Mouse (Mus musculus) hindbrain, embryonic 10.5 days (tissue): ENCODE results near the gene Slc26a8. TPM values are rescaled to one million over a fixed set of nuclear protein-coding genes. Genes with fewer than 3 reads are reported as not detected.
A peak's percentile ranks its signal among the peaks of the same experiment; 100 is the strongest.
"Not testable (repeated sequence)": the region's sequence is repeated elsewhere in the genome, so short reads cannot be mapped to it uniquely, and the experiment has no call there.

ENCODE experiments used
- DNase-seq: peaks from one replicate; pipeline ENCODE4 v3.0.0-alpha.2; 2017; ENCODE audit warnings: low spot score
- H3K27ac ChIP-seq: fragments of 300-500 bp; sonication (generic); 2 replicates; pipeline ENCODE4 v1.5.1; 2016; ENCODE audit warnings: mild to moderate bottlenecking, moderate library complexity
- H3K27me3 ChIP-seq: fragments of 300-500 bp; sonication (generic); 2 replicates; pipeline ENCODE4 v1.6.1; 2016; ENCODE audit warnings: mild to moderate bottlenecking; ENCODE audit not compliant: poor library complexity, insufficient read depth, severe bottlenecking
- H3K36me3 ChIP-seq: fragments of 300-500 bp; sonication (generic); 2 replicates; pipeline ENCODE4 v1.6.1; 2016; ENCODE audit warnings: mild to moderate bottlenecking, moderate library complexity
- H3K4me1 ChIP-seq: fragments of 300-500 bp; sonication (generic); replicated peaks from 2 replicates; pipeline ENCODE4 v1.6.1; 2016; ENCODE audit warnings: mild to moderate bottlenecking
- H3K4me3 ChIP-seq: fragments of 300-500 bp; sonication (generic); 2 replicates; pipeline ENCODE4 v1.5.1; 2016; ENCODE audit warnings: mild to moderate bottlenecking, moderate library complexity
- H3K9me3 ChIP-seq: fragments of 300-500 bp; sonication (generic); 2 replicates; pipeline ENCODE4 v1.6.1; 2016; ENCODE audit warnings: mild to moderate bottlenecking, moderate library complexity
- WGBS: fragments of 180-500 bp; shearing (Covaris S2); methylation state at CpG from one replicate; pipeline ENCODE4 v1.1.7; 2016; 5-methylcytosine and 5-hydroxymethylcytosine counted together
- polyA plus RNA-seq: library from polyadenylated mRNA; unstranded; fragments of >200 nt; fragmentation: Nextera tagmentation; extraction: Ambion mirVana; gene quantifications from 2 replicates; pipeline ENCODE4 v1.2.1, GENCODE M21; 2016

Slc26a8 gene
- polyA plus RNA-seq = 0.41 and 0.51 TPM in 2 replicates

DNA sequence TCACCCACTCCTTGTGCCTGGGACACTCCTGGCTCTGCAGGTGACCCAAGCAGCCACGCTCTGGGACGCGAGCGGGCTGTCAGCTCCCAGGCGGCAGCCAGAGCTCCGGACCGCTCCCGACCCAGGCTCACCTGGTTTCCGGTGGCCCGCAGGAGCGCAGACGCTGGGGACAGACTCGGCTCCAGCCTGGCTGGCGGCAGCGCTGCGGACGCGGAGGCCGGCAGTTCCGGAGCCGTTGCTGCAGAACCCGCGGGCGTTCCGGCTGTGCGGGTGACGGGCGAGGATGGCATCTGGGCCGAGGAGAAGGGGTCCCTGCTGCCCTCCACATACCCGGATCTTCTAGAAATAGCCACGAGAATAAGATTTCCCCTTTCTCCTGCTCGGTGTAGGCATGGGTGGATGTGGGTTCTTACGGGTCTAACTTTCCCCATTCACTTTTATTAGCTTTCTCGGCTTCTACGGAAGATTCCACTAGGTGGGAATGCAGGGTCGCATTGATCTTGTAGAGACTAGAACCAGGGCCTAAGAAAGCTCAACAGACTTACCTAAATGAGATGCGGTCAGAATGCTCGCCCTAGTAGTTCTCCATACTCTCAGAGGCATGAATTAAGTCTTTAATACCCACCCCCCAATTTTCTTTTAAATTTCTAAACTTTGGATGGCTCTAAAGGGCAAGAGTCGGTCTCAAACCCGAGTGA lies at the start of gene Slc26a8:
Gene Slc26a8 (minus strand): TSS at position 648 of the 698 bp plus-strand sequence.
- peak within 1 kb of the TSS; percentile 94 for H3K27ac ChIP-seq
- peak; percentile 41 for DNase-seq
- peak within 1 kb of the TSS; percentile 98 for H3K4me3 ChIP-seq
- no peaks in the 10 kb centered on the region for H3K36me3 ChIP-seq
- H3K27me3 ChIP-seq = peaks cover 23% of the 10 kb centered on the region
- 9% methylated on average over 40 of the region's 40 CpGs for WGBS
- no peaks in the 10 kb centered on the region for H3K9me3 ChIP-seq
- peaks cover 32% of the 10 kb centered on the region for H3K4me1 ChIP-seq

- DNase-seq = no peak
- Histone ChIP-seq H3K36me3 (peaks cover 87% of the 10 kb centered on the region), H3K27me3 (no peaks in the 10 kb centered on the region), H3K4me3 (no peak overlapping the region), H3K9me3 (no peaks in the 10 kb centered on the region), H3K27ac (no peak overlapping the region), H3K4me1 (peaks cover 6% of the 10 kb centered on the region; the same call in 1 of the 2 replicates)
- WGBS = 96% methylated on average over 6 of the region's 6 CpGs
These were observed 49.2 kb upstream of the Slc26a8 start for GRCm38 (mm10) chr17:28739244-28739643.

DNA sequence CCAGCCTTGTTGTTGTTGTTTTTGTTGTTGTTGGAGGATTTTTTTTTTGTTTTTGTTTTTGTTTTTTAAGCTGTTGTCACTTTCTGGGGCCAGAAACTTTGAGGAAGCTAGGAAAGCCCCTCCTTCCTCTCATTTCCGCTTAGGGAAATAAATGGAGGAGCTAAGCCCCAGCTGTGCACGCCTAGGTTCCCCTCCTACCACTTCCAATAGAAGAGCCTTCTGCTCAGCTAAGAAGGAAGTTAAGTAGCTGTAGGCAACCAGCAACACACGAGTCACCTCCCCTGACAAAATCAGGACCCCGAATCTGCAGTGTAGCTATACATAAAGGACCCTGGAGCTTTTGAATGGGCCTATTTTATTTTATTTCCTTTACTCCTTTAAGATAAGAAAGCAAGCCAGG lies 47.9 kb upstream of the Slc26a8 start:
- 87% methylated on average over 4 of the region's 4 CpGs for WGBS
- Histone ChIP-seq H3K9me3 (no peaks in the 10 kb centered on the region), H3K4me3 (no peak overlapping the region), H3K4me1 (peaks cover 6% of the 10 kb centered on the region; the same call in 1 of the 2 replicates), H3K36me3 (peaks cover 82% of the 10 kb centered on the region), H3K27me3 (no peaks in the 10 kb centered on the region), H3K27ac (no peak overlapping the region)
- DNase-seq = no peak

DNA sequence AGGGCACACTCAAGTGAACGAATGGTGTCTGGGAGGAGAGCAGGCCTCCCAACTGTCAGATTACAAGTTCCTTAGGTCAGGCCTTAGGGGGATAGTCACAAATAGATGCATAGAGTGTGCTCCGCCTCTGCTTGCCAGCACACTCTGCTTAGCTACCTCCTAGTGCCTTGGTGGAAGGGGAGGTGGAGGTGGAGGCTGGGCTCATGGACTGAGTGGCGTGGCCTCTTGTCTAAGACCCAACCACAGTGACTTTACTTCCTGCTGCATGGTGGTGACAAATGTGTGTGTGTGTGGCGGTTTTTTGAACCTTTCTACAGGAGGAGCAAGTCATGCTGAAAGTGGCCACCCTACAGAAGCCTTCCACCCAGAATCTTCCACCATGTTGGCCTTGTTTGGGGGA lies 46.5 kb upstream of the Slc26a8 start:
- Histone ChIP-seq H3K36me3 (peaks cover 83% of the 10 kb centered on the region), H3K4me3 (no peak overlapping the region), H3K9me3 (no peaks in the 10 kb centered on the region), H3K4me1 (peaks cover 6% of the 10 kb centered on the region; the same call in 1 of the 2 replicates), H3K27ac (peak overlapping the region; percentile 17; the same call in 1 of the 2 replicates), H3K27me3 (no peaks in the 10 kb centered on the region)
- no peak for DNase-seq
- WGBS = 85% methylated on average over 4 of the region's 4 CpGs

DNA sequence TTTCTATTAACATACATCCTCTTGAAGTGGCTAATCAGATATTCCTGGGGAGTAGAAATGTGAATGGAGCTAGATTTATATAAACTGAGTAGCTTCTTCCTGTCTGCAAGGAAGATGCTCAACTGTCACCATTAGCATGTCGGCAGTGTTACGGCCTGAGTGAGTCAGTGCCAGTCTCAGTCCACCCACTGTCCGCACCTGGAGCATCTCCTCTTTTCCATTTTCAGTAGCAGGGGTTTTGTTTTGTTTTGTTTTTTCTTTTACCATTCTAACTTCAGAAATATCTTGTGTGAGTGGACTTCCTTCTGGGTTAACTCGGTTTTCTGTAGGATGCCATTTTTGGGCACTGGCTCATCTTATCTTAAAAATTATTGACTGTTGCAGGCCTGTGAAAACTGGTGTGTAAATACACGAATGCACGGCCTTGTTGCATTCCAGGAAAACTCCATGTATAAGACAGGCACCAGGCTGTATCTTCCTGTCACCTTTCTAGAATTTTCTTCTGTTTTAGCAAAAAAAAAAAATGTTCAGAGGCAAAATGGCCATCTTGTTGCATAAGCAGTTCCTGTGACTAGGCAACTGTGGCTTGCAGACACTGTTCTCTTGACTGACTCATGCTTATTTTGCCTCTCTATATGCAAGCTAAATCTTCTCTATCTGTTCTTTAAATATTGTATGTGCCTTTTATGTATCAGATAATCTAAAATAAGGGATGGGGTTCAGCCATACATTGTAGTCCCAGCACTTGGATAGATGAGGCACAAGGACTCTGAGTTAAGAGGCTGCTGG lies 45.5 kb upstream of the Slc26a8 start:
- H3K36me3 ChIP-seq = peaks cover 83% of the 10 kb centered on the region
- H3K4me3 ChIP-seq = no peak overlapping the region
- no peaks in the 10 kb centered on the region for H3K9me3 ChIP-seq
- 91% methylated on average over 6 of the region's 6 CpGs for WGBS
- no peak for DNase-seq
- H3K27ac ChIP-seq = no peak overlapping the region
- H3K27me3 ChIP-seq = no peaks in the 10 kb centered on the region
- peaks cover 6% of the 10 kb centered on the region; the same call in 1 of the 2 replicates for H3K4me1 ChIP-seq

DNA sequence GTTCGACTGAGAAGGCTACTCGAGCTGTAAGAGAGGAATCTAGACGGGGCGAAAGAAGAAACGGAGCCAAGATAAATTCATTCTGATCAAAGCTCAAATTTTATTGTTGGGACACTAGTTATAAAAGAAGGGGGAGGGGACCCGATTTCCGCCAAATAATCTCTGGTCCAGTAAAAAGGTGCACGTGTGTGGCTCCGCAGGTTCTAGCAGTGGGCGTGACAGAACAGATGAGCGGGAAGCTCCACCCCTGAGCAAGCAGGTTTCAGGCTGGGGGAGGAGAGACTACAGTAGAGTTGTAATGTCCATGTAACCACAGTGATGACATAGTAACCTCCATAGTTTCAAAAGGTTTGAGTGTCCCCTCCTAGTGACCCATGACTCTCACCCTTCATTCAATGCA lies 37.5 kb upstream of the Slc26a8 start:
- H3K27me3 ChIP-seq, H3K27ac ChIP-seq, DNase-seq, H3K4me3 ChIP-seq, H3K9me3 ChIP-seq, H3K4me1 ChIP-seq: not testable (repeated sequence)
- H3K36me3 ChIP-seq = peaks cover 98% of the 10 kb centered on the region
- WGBS = 94% methylated on average over 11 of the region's 11 CpGs

GRCm38 (mm10) chr17:28725783-28726182 lies 35.8 kb upstream of the Slc26a8 start, which contains the start of gene AC170998.1:
Gene AC170998.1 (plus strand): TSS chr17:28726083.
- no peak within 1 kb of the TSS for H3K27ac ChIP-seq
- H3K4me1 ChIP-seq = no peaks in the 10 kb centered on the region
- H3K36me3 ChIP-seq = peaks cover 98% of the 10 kb centered on the region
- WGBS = 93% methylated on average over 4 of the region's 4 CpGs
- H3K4me3 ChIP-seq = no peak within 1 kb of the TSS
- no peak for DNase-seq
- no peaks in the 10 kb centered on the region for H3K27me3 ChIP-seq
- H3K9me3 ChIP-seq = no peaks in the 10 kb centered on the region

DNA sequence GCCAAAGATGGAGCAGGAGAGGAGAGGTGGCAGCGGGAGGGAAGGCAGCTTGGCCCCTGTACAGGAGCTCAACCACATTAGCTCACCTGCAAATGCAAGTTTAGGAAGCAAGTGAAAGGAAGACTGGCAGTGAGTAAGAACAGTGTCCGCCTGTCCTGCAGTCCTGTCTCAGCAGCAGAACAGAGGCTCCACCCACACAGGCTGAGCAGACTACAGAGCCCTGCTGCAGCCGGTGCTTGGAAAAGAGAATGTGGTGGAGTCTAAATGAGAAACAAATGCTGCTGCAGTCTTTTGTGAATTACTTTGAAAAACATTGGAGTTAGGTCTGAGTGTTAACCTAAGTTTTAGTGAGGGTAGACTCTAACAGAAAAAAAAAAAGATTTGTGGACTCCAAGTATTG lies 27.5 kb upstream of the Slc26a8 start:
- Histone ChIP-seq H3K4me3 (no peak overlapping the region), H3K27ac (no peak overlapping the region), H3K9me3 (no peaks in the 10 kb centered on the region), H3K27me3 (no peaks in the 10 kb centered on the region), H3K4me1 (no peaks in the 10 kb centered on the region), H3K36me3 (peaks cover 85% of the 10 kb centered on the region)
- WGBS = 73% methylated on average over 3 of the region's 3 CpGs
- DNase-seq = no peak

DNA sequence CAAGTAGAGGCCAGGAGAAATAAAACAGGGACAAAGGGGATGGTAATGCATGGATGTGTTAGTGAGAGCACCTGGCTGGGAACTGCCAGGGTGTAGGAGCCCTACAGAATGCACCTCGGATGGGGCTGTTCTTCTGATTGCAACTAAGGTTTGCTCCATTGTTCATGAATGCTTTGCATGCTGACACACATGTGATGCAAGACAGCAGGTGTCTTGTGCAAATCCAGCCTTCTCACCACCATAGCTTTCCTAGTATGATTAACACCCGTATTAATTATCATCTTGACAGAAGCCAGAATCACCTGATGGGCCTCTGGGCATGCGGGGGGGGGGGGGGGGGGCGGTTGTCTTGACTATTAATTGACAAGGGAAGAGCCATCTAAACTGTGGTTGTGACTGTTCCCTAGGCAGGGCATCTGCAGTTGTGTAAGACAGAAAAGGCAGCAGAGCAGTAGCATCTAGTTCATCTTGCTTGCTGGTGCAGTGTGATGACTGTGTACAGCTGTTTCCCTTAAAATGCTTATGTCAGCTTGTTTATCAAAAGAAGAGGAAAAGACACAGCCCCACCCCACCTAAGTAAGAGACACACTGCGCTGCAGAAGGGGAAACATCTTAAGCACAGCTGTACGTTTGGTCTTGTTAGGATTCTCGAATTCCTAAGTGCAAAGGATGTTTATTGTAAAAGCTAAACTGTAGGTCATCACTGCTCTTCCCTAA lies 26.0 kb upstream of the Slc26a8 start:
- Histone ChIP-seq H3K36me3 (peaks cover 69% of the 10 kb centered on the region), H3K27me3 (no peaks in the 10 kb centered on the region)
- no peak for DNase-seq

DNA sequence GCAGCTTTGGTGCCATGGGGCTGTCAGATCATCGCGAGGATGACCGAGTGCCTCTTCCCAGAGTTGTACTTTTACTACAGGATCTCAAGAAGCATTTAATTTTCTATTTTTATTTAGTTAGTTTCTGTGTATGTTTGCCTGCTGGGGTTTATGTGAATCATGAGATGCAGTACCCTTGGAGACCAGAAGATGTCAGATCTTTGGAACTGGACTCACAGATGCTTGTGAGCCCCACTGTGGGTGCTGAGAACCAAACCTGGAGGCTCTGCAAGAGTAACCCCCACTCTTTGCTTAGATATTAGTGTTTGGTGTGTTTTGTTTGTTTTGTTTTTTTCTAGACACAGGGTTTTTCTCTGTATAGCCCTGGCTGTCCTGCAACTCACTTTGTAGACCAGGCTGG lies 24.0 kb upstream of the Slc26a8 start:
- Histone ChIP-seq H3K27me3 (no peaks in the 10 kb centered on the region), H3K4me1 (peaks cover 5% of the 10 kb centered on the region; the same call in 1 of the 2 replicates), H3K27ac (no peak overlapping the region), H3K36me3 (peaks cover 52% of the 10 kb centered on the region), H3K4me3 (no peak overlapping the region), H3K9me3 (no peaks in the 10 kb centered on the region)
- no peak for DNase-seq
- WGBS = 94% methylated on average over 3 of the region's 3 CpGs

More for the DNA sequence above, 26.0 kb upstream of the Slc26a8 start:
- H3K4me1 ChIP-seq = no peaks in the 10 kb centered on the region
- 84% methylated on average over 7 of the region's 7 CpGs for WGBS
- no peak overlapping the region for H3K4me3 ChIP-seq
- no peaks in the 10 kb centered on the region for H3K9me3 ChIP-seq
- H3K27ac ChIP-seq = no peak overlapping the region

DNA sequence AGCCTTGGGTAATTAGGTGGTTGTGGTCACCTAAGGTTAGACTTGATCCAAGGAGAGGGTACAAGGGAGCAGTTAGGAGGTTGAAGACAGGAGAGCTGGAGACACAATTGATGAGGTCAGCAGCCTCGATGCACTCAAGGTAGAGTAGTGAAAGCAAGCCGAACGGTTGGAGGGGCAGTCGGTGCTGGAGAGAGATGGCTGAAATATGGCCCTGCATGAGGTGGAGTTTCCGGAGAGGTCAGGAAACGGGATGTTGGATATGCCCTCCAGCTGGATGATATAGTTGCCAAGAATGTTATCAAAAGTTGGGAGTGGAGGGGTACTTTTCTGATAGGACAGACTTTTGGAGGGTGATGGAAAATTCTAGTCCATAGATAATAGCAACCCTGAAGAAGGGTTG lies 22.3 kb upstream of the Slc26a8 start:
- H3K9me3 ChIP-seq = no peaks in the 10 kb centered on the region
- H3K27ac ChIP-seq = no peak overlapping the region
- 90% methylated on average over 6 of the region's 6 CpGs for WGBS
- peaks cover 5% of the 10 kb centered on the region; the same call in 1 of the 2 replicates for H3K4me1 ChIP-seq
- peaks cover 40% of the 10 kb centered on the region for H3K36me3 ChIP-seq
- H3K27me3 ChIP-seq = no peaks in the 10 kb centered on the region
- no peak for DNase-seq
- H3K4me3 ChIP-seq = no peak overlapping the region

GRCm38 (mm10) chr17:28711237-28711636 lies 21.2 kb upstream of the Slc26a8 start:
- DNase-seq = no peak
- no peak overlapping the region for H3K4me3 ChIP-seq

More at GRCm38 (mm10) chr17:28711237-28711636, 21.2 kb upstream of the Slc26a8 start:
- 89% methylated on average over 6 of the region's 6 CpGs for WGBS
- Histone ChIP-seq H3K36me3 (peaks cover 29% of the 10 kb centered on the region), H3K9me3 (no peaks in the 10 kb centered on the region), H3K4me1 (peaks cover 12% of the 10 kb centered on the region), H3K27me3 (no peaks in the 10 kb centered on the region), H3K27ac (no peak overlapping the region)
